Mouse (Mus musculus) olfactory bulb, adult 2 months (tissue): ENCODE data around the gene Clic5. TPM values are rescaled to one million over a fixed set of nuclear protein-coding genes. Genes with fewer than 3 reads are reported as not detected.

Experiments used
- H3K27ac ChIP-seq: fragments of 200-500 bp; 2 replicates; pipeline ENCODE4 v1.5.1; 2012; ENCODE audit warnings: low read depth, low read length; ENCODE audit not compliant: insufficient read depth
- H3K4me1 ChIP-seq: fragments of 200-500 bp; 2 replicates; pipeline ENCODE4 v1.6.1; 2012; ENCODE audit warnings: low read length; ENCODE audit not compliant: control insufficient read depth, insufficient read depth
- H3K4me3 ChIP-seq: fragments of 200-500 bp; 2 replicates; pipeline ENCODE4 v1.5.1; 2012; ENCODE audit warnings: mild to moderate bottlenecking, low read depth, low read length, moderate library complexity; ENCODE audit not compliant: insufficient read depth
- CTCF ChIP-seq: fragments of 200-500 bp; IDR thresholded peaks from 2 replicates; pipeline ENCODE4 v1.5.1; 2012; ENCODE audit warnings: low read depth, mild to moderate bottlenecking, low read length, moderate library complexity; ENCODE audit not compliant: insufficient read depth
- POLR2A ChIP-seq: fragments of 200-500 bp; IDR thresholded peaks from 2 replicates; pipeline ENCODE4 v1.6.1; 2012; ENCODE audit warnings: mild to moderate bottlenecking, low read depth, low read length, moderate library complexity; ENCODE audit not compliant: insufficient read depth
- WGBS: fragments of 180-500 bp; shearing (Covaris S2); methylation state at CpG from one replicate; pipeline ENCODE4 v1.1.7; 2018; 5-methylcytosine and 5-hydroxymethylcytosine counted together
- polyA plus RNA-seq: library from polyadenylated mRNA; stranded (reverse); fragments of >200 nt; gene quantifications from 2 replicates; pipeline ENCODE4 v1.2.4, GENCODE M21; 2012; ENCODE audit warnings: low replicate concordance; ENCODE audit not compliant: missing spikeins, insufficient read depth, insufficient read length

The Clic5 gene
- not detected in 2 replicates for polyA plus RNA-seq

GRCm38 (mm10) chr17:44188042-44188768, at the start of gene Clic5:
Gene Clic5, plus strand, starts transcription at chr17:44188584.
- H3K4me1 ChIP-seq, result peaks cover 8% of the 10 kb centered on the region
- WGBS, result 9% methylated on average over 24 of the region's 24 CpGs

GRCm38 (mm10) chr17:44145806-44146205, 42.6 kb upstream of the Clic5 start:
- H3K27ac ChIP-seq, result no peak overlapping the region
- H3K4me1 ChIP-seq, result no peaks in the 10 kb centered on the region
- no peak overlapping the region for H3K4me3 ChIP-seq
- WGBS, result 83% methylated on average over 1 of the region's 1 CpGs
- TF ChIP-seq POLR2A, result no peak
- no peak for TF ChIP-seq CTCF

More at GRCm38 (mm10) chr17:44188042-44188768, at the start of gene Clic5:
- Histone ChIP-seq H3K27ac (no peak within 1 kb of the TSS), H3K4me3 (peak within 1 kb of the TSS; percentile 44)
- TF ChIP-seq CTCF, result no peak
- TF ChIP-seq POLR2A, result no peak

GRCm38 (mm10) chr17:44148109-44148846, 40.1 kb upstream of the Clic5 start:
- 96% methylated on average over 5 of the region's 5 CpGs for WGBS
- TF ChIP-seq CTCF (no peak), POLR2A (no peak)
- Histone ChIP-seq H3K27ac (no peak overlapping the region), H3K4me1 (no peaks in the 10 kb centered on the region), H3K4me3 (no peak overlapping the region)

- Histone ChIP-seq H3K4me1 (no peaks in the 10 kb centered on the region), H3K27ac (no peak overlapping the region), H3K4me3 (no peak overlapping the region)
- TF ChIP-seq CTCF, result 0 out of 2 replicates have a peak, but pooled peaks have one; percentile 27
- TF ChIP-seq POLR2A, result no peak
- 78% methylated on average over 3 of the region's 3 CpGs for WGBS
These were observed 37.3 kb upstream of the Clic5 start for GRCm38 (mm10) chr17:44151130-44151529.

GRCm38 (mm10) chr17:44151889-44152288, 36.5 kb upstream of the Clic5 start:
- 86% methylated on average over 8 of the region's 8 CpGs for WGBS
- no peak overlapping the region for H3K4me3 ChIP-seq
- H3K27ac ChIP-seq, result no peak overlapping the region
- TF ChIP-seq POLR2A, result no peak
- no peaks in the 10 kb centered on the region for H3K4me1 ChIP-seq

GRCm38 (mm10) chr17:44153871-44154270, 34.5 kb upstream of the Clic5 start:
- 68% methylated on average over 5 of the region's 5 CpGs for WGBS
- H3K4me1 ChIP-seq, result no peaks in the 10 kb centered on the region
- H3K4me3 ChIP-seq, result no peak overlapping the region
- no peak for TF ChIP-seq CTCF
- TF ChIP-seq POLR2A, result no peak
- no peak overlapping the region for H3K27ac ChIP-seq

GRCm38 (mm10) chr17:44155204-44155603, 33.2 kb upstream of the Clic5 start:
- WGBS, result 77% methylated on average over 2 of the region's 2 CpGs
- no peaks in the 10 kb centered on the region for H3K4me1 ChIP-seq
- no peak overlapping the region for H3K27ac ChIP-seq
- no peak for TF ChIP-seq CTCF
- TF ChIP-seq POLR2A, result no peak
- H3K4me3 ChIP-seq, result no peak overlapping the region

GRCm38 (mm10) chr17:44158186-44158585, 30.2 kb upstream of the Clic5 start:
- Histone ChIP-seq H3K4me3 (no peak overlapping the region), H3K4me1 (no peaks in the 10 kb centered on the region), H3K27ac (no peak overlapping the region)
- TF ChIP-seq CTCF (no peak), POLR2A (no peak)
- WGBS, result 60% methylated on average over 1 of the region's 1 CpGs

- no peaks in the 10 kb centered on the region for H3K4me1 ChIP-seq
- H3K27ac ChIP-seq, result no peak overlapping the region
- TF ChIP-seq POLR2A (no peak), CTCF (no peak)
- 92% methylated on average over 11 of the region's 11 CpGs for WGBS
- H3K4me3 ChIP-seq, result no peak overlapping the region
These were observed 27.9 kb upstream of the Clic5 start for GRCm38 (mm10) chr17:44160449-44160848.
